Mouse (Mus musculus): Measurements from ENCODE around the gene Asb6. TPM values are rescaled to one million over a fixed set of nuclear protein-coding genes. Genes with fewer than 3 reads are reported as not detected.

The Asb6 gene
- polyA plus RNA-seq (2015; fragmentation: Nextera tagmentation; extraction: Ambion mirVana): 24.9 and 26.1 TPM in 2 replicates

DNA sequence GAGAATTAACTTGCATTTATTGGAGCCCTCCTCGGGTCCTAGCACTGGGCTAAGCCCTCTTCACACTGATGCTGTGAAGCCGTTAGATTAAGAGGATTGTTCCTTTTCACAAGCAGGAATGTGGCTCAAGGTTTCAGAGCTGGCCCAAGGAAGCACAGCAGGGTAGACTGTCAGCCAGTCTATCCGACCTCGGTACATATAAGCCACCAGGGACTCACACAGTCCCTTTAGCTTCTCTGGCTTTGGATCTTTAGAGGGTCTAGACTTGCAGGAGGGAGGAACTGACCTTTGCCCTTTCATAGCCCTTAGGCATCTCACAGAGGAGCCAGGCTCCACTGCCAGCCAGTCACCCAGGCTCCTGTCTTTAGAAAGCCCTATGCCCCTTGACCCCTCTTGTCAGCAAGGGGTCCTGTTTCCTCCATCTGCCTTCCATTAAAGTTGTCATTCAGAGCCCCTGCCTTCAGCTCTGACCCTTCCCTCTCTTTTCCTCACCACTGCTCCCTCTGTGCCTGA is at the start of gene Asb6:
TSS of gene Asb6 (minus strand) at position 51 of the 513 bp plus-strand sequence.
- no peak within 1 kb of the TSS for H3K4me2 ChIP-seq (replicated peaks; ENCODE audit: low read depth, low read length)
- no peak within 1 kb of the TSS for H3K9ac ChIP-seq (replicated peaks; ENCODE audit: low read depth)
- ATAC-seq (no peak), DNase-seq (ENCODE audit: low spot score) (no peak)
- no peak for TF ChIP-seq CTCF (IDR thresholded peaks at IDR 0.05)
- TF ChIP-seq EP300 (IDR thresholded peaks at IDR 0.05): no peak
- no peak within 1 kb of the TSS for H3K27ac ChIP-seq (ENCODE audit: low read length)
- 30% methylated on average over 4 of the region's 4 CpGs for WGBS
- H3K4me1 ChIP-seq (ENCODE audit: insufficient read depth, low read depth, low read length): peaks cover 7% of the 10 kb centered on the region
- H3K9me3 ChIP-seq (ENCODE audit: low read length): no peaks in the 10 kb centered on the region
- no peak within 1 kb of the TSS for H3K4me3 ChIP-seq (ENCODE audit: low read depth, low read length)
- peaks cover 11% of the 10 kb centered on the region for H3K36me3 ChIP-seq (ENCODE audit: insufficient read depth, low read length)
- no peaks in the 10 kb centered on the region for H3K27me3 ChIP-seq (replicated peaks; ENCODE audit: insufficient read depth, low read length)

GRCm38 (mm10) chr2:30879481-30879880 is 49.3 kb upstream of the Asb6 start:
- H3K9me3 ChIP-seq (ENCODE audit: low read length): no peaks in the 10 kb centered on the region

DNA sequence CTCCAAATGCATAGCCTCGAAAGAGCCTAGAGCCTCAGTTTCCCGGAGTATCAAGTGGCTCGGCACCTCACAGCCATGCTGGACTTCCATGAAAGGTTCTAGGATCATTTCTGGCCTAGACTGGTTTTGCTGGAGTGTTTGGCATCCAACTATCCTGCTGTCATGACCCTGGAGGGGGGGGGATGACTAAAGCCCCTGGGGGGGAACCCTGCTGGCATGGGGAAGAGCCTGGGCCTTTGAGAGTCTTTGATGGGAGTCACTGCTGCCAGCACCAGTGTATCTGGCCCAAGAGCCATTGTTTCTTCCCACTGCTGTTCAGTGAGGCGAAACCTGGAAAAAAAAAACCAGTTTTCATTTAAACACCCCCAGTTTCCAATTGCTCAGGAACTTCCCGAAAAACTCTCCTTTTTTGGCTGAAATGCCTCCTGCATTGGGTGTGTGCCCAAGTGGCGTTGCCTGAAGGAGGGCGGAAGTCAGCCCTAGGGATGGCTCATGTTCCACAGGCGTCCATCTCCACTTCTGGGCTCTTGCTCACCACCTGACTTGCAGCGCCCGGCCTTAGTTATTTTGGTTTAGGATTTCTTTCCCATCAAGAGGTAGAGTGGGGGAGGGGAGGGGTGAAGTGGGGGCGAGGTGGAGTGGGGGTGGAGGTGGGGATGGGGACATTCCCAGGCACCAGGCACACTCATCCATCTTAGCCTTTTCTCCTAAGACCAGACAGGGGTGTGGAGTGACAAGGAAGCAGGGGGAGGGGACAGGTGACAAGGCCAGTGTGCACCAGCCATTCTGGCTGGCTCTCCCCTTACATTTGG is 45.7 kb upstream of the Asb6 start:
- ATAC-seq (no peak), DNase-seq (ENCODE audit: low spot score) (no peak)
- no peak overlapping the region for H3K4me3 ChIP-seq (ENCODE audit: low read depth, low read length)
- no peak for TF ChIP-seq EP300 (IDR thresholded peaks at IDR 0.05)
- TF ChIP-seq CTCF (IDR thresholded peaks at IDR 0.05): no peak
- no peak overlapping the region for H3K4me2 ChIP-seq (replicated peaks; ENCODE audit: low read depth, low read length)
- no peaks in the 10 kb centered on the region for H3K9me3 ChIP-seq (ENCODE audit: low read length)
- no peaks in the 10 kb centered on the region for H3K36me3 ChIP-seq (ENCODE audit: insufficient read depth, low read length)
- no peak overlapping the region for H3K9ac ChIP-seq (replicated peaks; ENCODE audit: low read depth)
- H3K27me3 ChIP-seq (replicated peaks; ENCODE audit: insufficient read depth, low read length): no peaks in the 10 kb centered on the region
- no peaks in the 10 kb centered on the region for H3K4me1 ChIP-seq (ENCODE audit: insufficient read depth, low read depth, low read length)
- WGBS: 49% methylated on average over 11 of the region's 11 CpGs
- H3K27ac ChIP-seq (ENCODE audit: low read length): no peak overlapping the region

More at GRCm38 (mm10) chr2:30879481-30879880, 49.3 kb upstream of the Asb6 start:
- DNase-seq (ENCODE audit: low spot score): no peak
- Histone ChIP-seq H3K4me3 (ENCODE audit: low read depth, low read length) (no peak overlapping the region), H3K36me3 (ENCODE audit: insufficient read depth, low read length) (no peaks in the 10 kb centered on the region), H3K9ac (replicated peaks; ENCODE audit: low read depth) (no peak overlapping the region), H3K4me1 (ENCODE audit: insufficient read depth, low read depth, low read length) (no peaks in the 10 kb centered on the region), H3K27me3 (replicated peaks; ENCODE audit: insufficient read depth, low read length) (no peaks in the 10 kb centered on the region), H3K27ac (ENCODE audit: low read length) (no peak overlapping the region), H3K4me2 (replicated peaks; ENCODE audit: low read depth, low read length) (no peak overlapping the region)
- WGBS: 89% methylated on average over 15 of the region's 15 CpGs
- no peak for ATAC-seq
- TF ChIP-seq CTCF (IDR thresholded peaks at IDR 0.05) (no peak), EP300 (IDR thresholded peaks at IDR 0.05) (no peak)

DNA sequence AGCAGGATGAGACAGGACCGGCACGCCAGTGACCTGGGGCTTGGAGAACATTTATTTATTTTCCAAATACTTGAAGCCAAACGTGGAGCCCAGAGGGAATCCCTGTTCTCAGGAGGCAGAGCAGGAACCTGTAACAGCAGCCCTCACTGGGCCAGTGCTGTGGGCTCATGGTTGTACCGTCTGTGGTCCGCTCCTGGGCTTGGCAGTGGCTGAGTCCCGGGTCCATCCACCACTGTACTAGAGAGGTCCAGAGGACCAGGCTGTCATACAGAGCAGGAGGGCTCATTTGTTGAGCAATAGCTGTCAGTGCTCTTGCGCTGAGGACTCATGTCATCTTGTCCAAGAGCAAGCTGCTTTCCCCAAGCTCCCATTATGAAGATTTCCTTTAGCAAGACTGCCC is 45.0 kb upstream of the Asb6 start:
- TF ChIP-seq CTCF (IDR thresholded peaks at IDR 0.05) (no peak), EP300 (IDR thresholded peaks at IDR 0.05) (no peak)
- no peak for ATAC-seq
- Histone ChIP-seq H3K9ac (replicated peaks; ENCODE audit: low read depth) (no peak overlapping the region), H3K4me2 (replicated peaks; ENCODE audit: low read depth, low read length) (no peak overlapping the region), H3K27ac (ENCODE audit: low read length) (no peak overlapping the region), H3K36me3 (ENCODE audit: insufficient read depth, low read length) (no peaks in the 10 kb centered on the region), H3K4me3 (ENCODE audit: low read depth, low read length) (no peak overlapping the region), H3K27me3 (replicated peaks; ENCODE audit: insufficient read depth, low read length) (no peaks in the 10 kb centered on the region), H3K4me1 (ENCODE audit: insufficient read depth, low read depth, low read length) (no peaks in the 10 kb centered on the region), H3K9me3 (ENCODE audit: low read length) (no peaks in the 10 kb centered on the region)
- no peak for DNase-seq (ENCODE audit: low spot score)
- 66% methylated on average over 7 of the region's 7 CpGs for WGBS

- H3K9me3 ChIP-seq (ENCODE audit: low read length): no peaks in the 10 kb centered on the region
- no peak overlapping the region for H3K4me3 ChIP-seq (ENCODE audit: low read depth, low read length)
- TF ChIP-seq CTCF (IDR thresholded peaks at IDR 0.05): no peak
- no peak for TF ChIP-seq EP300 (IDR thresholded peaks at IDR 0.05)
- no peak overlapping the region for H3K27ac ChIP-seq (ENCODE audit: low read length)
- H3K36me3 ChIP-seq (ENCODE audit: insufficient read depth, low read length): no peaks in the 10 kb centered on the region
- WGBS: 35% methylated on average over 10 of the region's 10 CpGs
- DNase-seq (ENCODE audit: low spot score) (no peak), ATAC-seq (no peak)
- H3K4me1 ChIP-seq (ENCODE audit: insufficient read depth, low read depth, low read length): no peaks in the 10 kb centered on the region
- no peak overlapping the region for H3K9ac ChIP-seq (replicated peaks; ENCODE audit: low read depth)
- no peak overlapping the region for H3K4me2 ChIP-seq (replicated peaks; ENCODE audit: low read depth, low read length)
- H3K27me3 ChIP-seq (replicated peaks; ENCODE audit: insufficient read depth, low read length): no peaks in the 10 kb centered on the region
Measured at GRCm38 (mm10) chr2:30874445-30874844, 44.3 kb upstream of the Asb6 start.

- Histone ChIP-seq H3K27ac (ENCODE audit: low read length) (no peak overlapping the region), H3K9ac (replicated peaks; ENCODE audit: low read depth) (no peak overlapping the region), H3K27me3 (replicated peaks; ENCODE audit: insufficient read depth, low read length) (no peaks in the 10 kb centered on the region), H3K9me3 (ENCODE audit: low read length) (no peaks in the 10 kb centered on the region), H3K4me2 (replicated peaks; ENCODE audit: low read depth, low read length) (no peak overlapping the region), H3K4me3 (ENCODE audit: low read depth, low read length) (no peak overlapping the region), H3K36me3 (ENCODE audit: insufficient read depth, low read length) (no peaks in the 10 kb centered on the region), H3K4me1 (ENCODE audit: insufficient read depth, low read depth, low read length) (no peaks in the 10 kb centered on the region)
- DNase-seq (ENCODE audit: low spot score) (no peak), ATAC-seq (no peak)
- TF ChIP-seq CTCF (IDR thresholded peaks at IDR 0.05) (no peak), EP300 (IDR thresholded peaks at IDR 0.05) (no peak)
- 68% methylated on average over 6 of the region's 6 CpGs for WGBS
Measured at GRCm38 (mm10) chr2:30872669-30873068, 42.5 kb upstream of the Asb6 start.

All from lung, postnatal 0 days (tissue).